15 mouse cellular contexts compared by ENCODE assay signal in the genomic region with DNA sequence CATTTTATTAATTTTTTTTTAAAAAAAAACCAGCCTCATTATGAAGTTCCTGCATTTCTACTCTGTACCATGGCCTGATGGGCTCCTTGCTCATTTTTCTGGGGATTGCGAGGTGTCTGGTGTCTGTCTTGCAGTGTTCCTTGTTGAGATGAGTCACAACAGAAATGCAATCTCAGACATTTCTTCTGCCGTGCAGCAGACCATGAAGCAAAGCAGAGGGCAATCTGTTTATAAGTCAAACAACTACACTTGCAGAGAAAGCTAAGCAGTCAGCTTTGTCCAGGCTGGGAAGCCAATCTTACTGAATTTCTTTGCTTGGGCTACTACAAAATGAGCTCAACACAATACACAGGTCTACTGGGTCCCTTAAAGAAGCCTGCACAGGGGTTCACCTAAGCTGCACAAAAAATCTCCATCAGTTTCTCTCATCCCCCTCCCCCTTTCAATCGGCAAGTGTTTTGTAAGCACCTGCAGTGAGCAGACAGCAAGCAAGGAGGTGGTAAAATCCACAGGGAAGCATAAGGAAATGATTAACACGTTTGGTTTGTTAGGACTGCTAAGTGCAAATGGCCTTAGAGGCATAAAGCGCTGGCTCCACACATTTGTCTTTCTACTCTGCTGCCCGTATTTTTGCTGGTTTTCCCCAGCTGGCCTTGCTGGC.
DNase-seq lines count a peak whose midpoint lies in the region; ATAC-seq and TF ChIP-seq lines count a peak whose summit lies in the region.
"Had no signal": no experiment of that assay in that cellular context is flagged by ENCODE, and none has a peak within 500 bp of the region (broad histone marks: within the 10 kb centered on the region; RNA-seq: fewer than 3 reads in every experiment).

No protein-coding gene starts in this region.

- TF ChIP-seq CTCF in kidney, postnatal 0 days (IDR thresholded peaks at IDR 0.05; ENCODE audit: low read depth) = peak; percentile 24; the same call in 1 of the 2 replicates

- ATAC-seq in hindbrain, embryonic 13.5 days (ENCODE audit: low FRiP score) = 0 out of 2 replicates have a peak, but pooled peaks have one; percentile 28
- peak; percentile 82 for ATAC-seq in kidney, postnatal 0 days (replicated peaks; ENCODE audit: low FRiP score, low read depth)
- ATAC-seq in CD4-positive, CD25-positive, alpha-beta regulatory T cell, adult 4 months = no peak
- ATAC-seq: forebrain, embryonic 13.5 days had no signal

- peak overlapping the region; percentile 4; the same call in 1 of the 2 replicates for H3K4me2 ChIP-seq in hindbrain, embryonic 13.5 days
- H3K4me2 ChIP-seq in kidney, postnatal 0 days (ENCODE audit: low read length) = 0 out of 2 replicates have a peak overlapping the region, but pooled peaks have one; percentile 21
- H3K4me2 ChIP-seq: embryonic facial prominence, embryonic 12.5 days; forebrain, embryonic 13.5 days; heart, embryonic 15.5 days had no signal

- DNase-seq in hindbrain, embryonic 10.5 days (ENCODE audit: low spot score) = no peak
- DNase-seq in embryo, embryonic 9.5 days (ENCODE audit: extremely low spot score) = peak; percentile 20
- peak; percentile 55 for DNase-seq in kidney, postnatal 0 days (ENCODE audit: low spot score)
- peak; percentile 45 for DNase-seq in yolk sac, embryonic 10.5 days (ENCODE audit: low spot score)
- DNase-seq in thymus, postnatal 0 days (ENCODE audit: low spot score) = no peak
- no peak for DNase-seq in thymus, postnatal 14 days
- DNase-seq: adrenal gland, postnatal 25 days; cerebellum, adult 18-20 months; gastrocnemius, postnatal 36 days had no signal

- no peaks in the 10 kb centered on the region for H3K9me3 ChIP-seq in hindbrain, embryonic 13.5 days
- no peaks in the 10 kb centered on the region for H3K9me3 ChIP-seq in hindbrain, embryonic 10.5 days
- no peaks in the 10 kb centered on the region for H3K9me3 ChIP-seq in kidney, postnatal 0 days (replicated peaks; ENCODE audit: low read length)
- H3K9me3 ChIP-seq: embryonic facial prominence, embryonic 12.5 days; forebrain, embryonic 13.5 days; heart, embryonic 15.5 days had no signal

- H3K27me3 ChIP-seq in hindbrain, embryonic 13.5 days = no peaks in the 10 kb centered on the region
- no peaks in the 10 kb centered on the region for H3K27me3 ChIP-seq in hindbrain, embryonic 10.5 days (ENCODE audit: insufficient read depth, poor library complexity, severe bottlenecking)
- H3K27me3 ChIP-seq in kidney, postnatal 0 days (ENCODE audit: insufficient read depth, low read length) = no peaks in the 10 kb centered on the region
- H3K27me3 ChIP-seq: embryonic facial prominence, embryonic 12.5 days; forebrain, embryonic 13.5 days; heart, embryonic 15.5 days had no signal

- 0 out of 2 replicates have a peak overlapping the region, but pooled peaks have one; percentile 1 for H3K9ac ChIP-seq in hindbrain, embryonic 13.5 days
- no peak overlapping the region for H3K9ac ChIP-seq in kidney, postnatal 0 days (ENCODE audit: low read depth, low read length)
- H3K9ac ChIP-seq: embryonic facial prominence, embryonic 12.5 days; forebrain, embryonic 13.5 days; heart, embryonic 15.5 days had no signal

- no peaks in the 10 kb centered on the region for H3K36me3 ChIP-seq in hindbrain, embryonic 13.5 days
- H3K36me3 ChIP-seq in hindbrain, embryonic 10.5 days = no peaks in the 10 kb centered on the region
- H3K36me3 ChIP-seq in kidney, postnatal 0 days (ENCODE audit: insufficient read depth, low read length) = no peaks in the 10 kb centered on the region
- H3K36me3 ChIP-seq: embryonic facial prominence, embryonic 12.5 days; heart, embryonic 15.5 days had no signal

- peaks cover 12% of the 10 kb centered on the region; the same call in 1 of the 2 replicates for H3K4me1 ChIP-seq in hindbrain, embryonic 13.5 days (replicated peaks)
- peaks cover 17% of the 10 kb centered on the region for H3K4me1 ChIP-seq in hindbrain, embryonic 10.5 days (replicated peaks)
- no peaks in the 10 kb centered on the region; the same call in 1 of the 2 replicates for H3K4me1 ChIP-seq in kidney, postnatal 0 days (replicated peaks; ENCODE audit: insufficient read depth, low read length)
- H3K4me1 ChIP-seq: forebrain, embryonic 13.5 days; heart, embryonic 15.5 days had no signal

- no peak overlapping the region for H3K27ac ChIP-seq in hindbrain, embryonic 13.5 days
- no peak overlapping the region for H3K27ac ChIP-seq in hindbrain, embryonic 10.5 days
- peak overlapping the region; percentile 5; the same call in 1 of the 2 replicates for H3K27ac ChIP-seq in kidney, postnatal 0 days
- H3K27ac ChIP-seq: embryonic facial prominence, embryonic 12.5 days; forebrain, embryonic 13.5 days; heart, embryonic 15.5 days; stomach, postnatal 0 days had no signal

- no peak overlapping the region for H3K4me3 ChIP-seq in hindbrain, embryonic 13.5 days
- H3K4me3 ChIP-seq in hindbrain, embryonic 10.5 days = no peak overlapping the region
- no peak overlapping the region for H3K4me3 ChIP-seq in kidney, postnatal 0 days (replicated peaks; ENCODE audit: low read depth, low read length)
- H3K4me3 ChIP-seq: embryonic facial prominence, embryonic 12.5 days; forebrain, embryonic 13.5 days; heart, embryonic 15.5 days had no signal

- WGBS in hindbrain, embryonic 13.5 days = 24% methylated on average over 6 of the region's 6 CpGs
- 33% methylated on average over 6 of the region's 6 CpGs for WGBS in hindbrain, embryonic 10.5 days
- WGBS in kidney, postnatal 0 days = 15% methylated on average over 6 of the region's 6 CpGs

Comparison
In these comparisons a context has a peak if more than half of its experiments do, and no peak if none do; other contexts are left out.
1. DNase-seq: peak in embryo, embryonic 9.5 days (single experiment), kidney, postnatal 0 days (single experiment) and yolk sac, embryonic 10.5 days (single experiment); none in hindbrain, embryonic 10.5 days (single experiment), thymus, postnatal 0 days (single experiment) and thymus, postnatal 14 days (single experiment).